Mouse (Mus musculus): ENCODE measurements around the gene Macf1.
A peak's percentile ranks its signal among the peaks of the same experiment; 100 is the strongest.
"Not testable (repeated sequence)": the region's sequence is repeated elsewhere in the genome, so short reads cannot be mapped to it uniquely, and the experiment has no call there.

Macf1 gene

GRCm38 (mm10) chr4:123335796-123336585, 348.2 kb downstream of the Macf1 start:
- no peak for DNase-seq

GRCm38 (mm10) chr4:123335244-123335643, 348.9 kb downstream of the Macf1 start:
- DNase-seq, result not testable (repeated sequence)

- DNase-seq, result no peak
These were observed 350.0 kb downstream of the Macf1 start for GRCm38 (mm10) chr4:123334177-123334576.

GRCm38 (mm10) chr4:123333151-123333550, 351.0 kb downstream of the Macf1 start:
- no peak for DNase-seq

- not testable (repeated sequence) for DNase-seq
These were observed 352.2 kb downstream of the Macf1 start for GRCm38 (mm10) chr4:123331961-123332360.

GRCm38 (mm10) chr4:123331326-123331725, 352.8 kb downstream of the Macf1 start:
- no peak for DNase-seq

GRCm38 (mm10) chr4:123328946-123329345, 355.2 kb downstream of the Macf1 start:
- DNase-seq, result no peak

GRCm38 (mm10) chr4:123327630-123328029, 356.5 kb downstream of the Macf1 start:
- DNase-seq, result no peak

GRCm38 (mm10) chr4:123326087-123326486, 358.1 kb downstream of the Macf1 start:
- DNase-seq, result no peak

- no peak for DNase-seq
These were observed 360.6 kb downstream of the Macf1 start, which contains the start of gene Oxct2a for GRCm38 (mm10) chr4:123323534-123323933. Oxct2a (minus strand) TSS chr4:123323634.

- not testable (repeated sequence) for DNase-seq
These were observed 361.2 kb downstream of the Macf1 start for GRCm38 (mm10) chr4:123322910-123323309.

- DNase-seq, result no peak
These were observed 369.7 kb downstream of the Macf1 start for GRCm38 (mm10) chr4:123314497-123314896.

- no peak for DNase-seq
These were observed 371.1 kb downstream of the Macf1 start for GRCm38 (mm10) chr4:123313010-123313409.

- no peak for DNase-seq
These were observed 372.3 kb downstream of the Macf1 start for GRCm38 (mm10) chr4:123311845-123312244.

- no peak for DNase-seq
These were observed 375.9 kb downstream of the Macf1 start for GRCm38 (mm10) chr4:123308292-123308691.

GRCm38 (mm10) chr4:123306999-123307398, 377.2 kb downstream of the Macf1 start:
- no peak for DNase-seq

- DNase-seq, result peak in 1 of 2 experiments; percentile 26
These were observed 378.4 kb downstream of the Macf1 start for GRCm38 (mm10) chr4:123305789-123306188.
